Mouse (Mus musculus) cerebellum, adult 9-11 months (tissue): Measurements from ENCODE around the gene Cacnb3.

Experiments
- DNase-seq: peaks from one replicate; pipeline ENCODE4 v3.0.0; 2022

The Cacnb3 gene

DNA sequence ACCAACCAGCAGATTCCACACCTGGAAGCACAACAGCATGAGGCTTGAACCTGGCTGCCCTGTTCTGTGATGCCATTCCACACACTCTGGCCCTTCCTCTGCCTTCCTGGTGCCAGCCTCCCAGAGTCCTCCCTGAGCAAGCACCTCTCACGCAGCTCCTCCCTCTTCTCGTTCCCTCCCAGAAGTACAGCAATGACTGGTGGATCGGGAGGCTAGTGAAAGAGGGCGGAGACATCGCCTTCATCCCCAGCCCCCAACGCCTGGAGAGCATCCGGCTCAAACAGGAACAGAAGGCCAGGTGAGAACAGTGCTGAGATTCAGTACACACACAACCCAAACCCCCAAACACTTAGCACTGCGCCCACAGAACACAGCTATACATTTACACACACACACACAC is 9.5 kb downstream of the Cacnb3 start:
- DNase-seq = no peak

DNA sequence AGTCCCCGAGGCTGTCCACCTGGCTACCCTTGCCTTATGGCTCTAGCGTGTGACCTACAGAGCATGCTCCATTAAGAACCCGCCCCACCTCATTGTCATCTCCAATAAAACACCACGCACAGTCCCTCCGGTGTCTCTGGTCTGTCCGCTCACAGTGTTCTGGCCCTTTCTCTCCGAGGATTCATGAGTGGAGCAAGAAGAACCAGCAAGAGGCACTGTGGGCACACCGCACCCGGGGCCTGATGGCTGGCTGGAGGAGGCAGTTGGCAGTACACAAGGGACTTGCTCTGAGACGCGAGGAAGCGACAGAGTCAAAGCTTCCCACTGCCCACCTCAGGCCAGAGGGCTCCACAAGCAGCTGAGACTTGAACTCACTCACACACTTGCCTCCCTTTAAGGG is 13.8 kb downstream of the Cacnb3 start:
- no peak for DNase-seq

DNA sequence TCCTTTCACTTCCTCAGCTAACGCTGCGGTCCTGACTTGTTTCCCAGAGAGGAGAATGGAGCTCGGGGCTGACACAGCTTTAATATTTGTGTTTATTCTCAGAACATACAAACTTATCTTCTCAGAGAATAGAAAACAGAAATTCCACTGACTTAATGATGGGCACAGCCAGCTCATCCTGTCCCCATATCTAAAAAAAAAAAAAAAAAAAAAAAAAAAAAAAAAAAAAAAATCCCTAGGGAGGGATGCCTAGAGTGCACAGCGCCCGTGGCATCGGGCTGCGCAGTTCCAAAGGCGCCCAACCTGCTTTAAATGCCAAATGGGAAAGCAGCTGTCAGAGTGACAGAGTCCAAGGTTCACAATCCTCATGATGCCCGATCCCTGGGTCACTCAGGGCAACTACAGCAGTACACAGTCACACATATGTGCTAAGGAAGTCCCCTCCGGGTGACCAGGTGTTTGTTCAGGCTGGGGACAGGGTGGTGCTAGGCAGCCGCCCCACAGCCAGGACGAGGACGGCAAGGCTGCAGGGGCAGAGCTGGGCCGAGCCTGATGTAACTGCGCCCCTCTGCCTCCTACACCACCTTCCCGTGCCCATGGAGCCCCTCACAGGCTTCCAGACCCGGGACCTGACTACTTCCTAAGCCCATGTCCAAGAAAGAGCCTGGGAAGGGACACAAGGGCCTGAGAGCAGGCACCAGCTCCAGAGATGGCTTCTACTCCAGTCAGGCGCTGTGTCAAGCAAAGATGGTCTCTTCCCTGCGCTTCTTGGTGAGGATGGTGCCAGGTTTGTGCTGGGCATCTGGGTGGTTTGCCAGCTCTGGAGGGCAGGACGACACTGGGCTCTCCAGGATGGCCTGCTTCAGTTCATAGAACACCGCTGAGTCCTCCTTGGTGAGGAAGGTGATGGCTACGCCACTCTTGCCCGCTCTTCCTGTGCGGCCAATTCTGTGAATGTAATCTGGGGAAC is 14.7 kb downstream of the Cacnb3 start:
- no peak for DNase-seq

DNA sequence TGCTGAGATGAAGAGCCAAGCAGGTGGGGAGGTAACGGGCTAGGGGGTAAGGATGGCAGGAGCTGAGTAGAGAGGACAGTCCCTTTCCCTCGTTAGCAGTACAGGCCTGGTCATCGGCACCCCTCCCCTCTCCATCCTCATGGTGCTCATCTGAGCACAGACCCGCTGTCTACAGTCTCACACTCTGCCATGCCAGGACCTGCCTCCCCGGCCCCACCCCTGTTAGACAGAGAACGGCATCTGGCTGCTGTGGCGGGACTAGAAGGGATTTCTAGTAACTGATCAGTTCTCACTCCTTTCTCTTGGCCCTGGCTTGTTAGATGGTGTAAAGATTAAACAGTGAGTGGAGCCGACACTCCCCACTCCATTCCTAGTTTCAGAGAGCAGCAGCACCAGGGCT is 16.1 kb downstream of the Cacnb3 start:
- no peak for DNase-seq

DNA sequence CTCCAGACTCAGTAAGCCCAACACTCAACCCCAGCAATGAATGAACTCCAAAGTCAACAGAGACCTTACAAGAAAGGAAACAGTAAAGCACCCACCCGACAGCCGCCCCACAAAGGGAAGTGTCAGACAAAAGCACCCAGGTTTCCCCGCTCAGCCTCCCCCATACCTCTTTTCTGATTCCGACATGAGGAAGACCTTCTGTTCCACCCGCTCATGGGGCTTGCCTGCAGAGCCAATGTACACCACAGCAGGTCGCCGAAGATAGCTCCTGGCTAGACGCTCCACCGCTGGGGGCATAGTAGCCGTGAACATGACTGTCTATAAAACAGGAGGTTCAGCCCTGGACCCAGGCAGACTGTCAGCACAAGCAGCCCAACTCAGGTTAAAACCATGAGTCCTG is 16.7 kb downstream of the Cacnb3 start:
- DNase-seq = no peak

DNA sequence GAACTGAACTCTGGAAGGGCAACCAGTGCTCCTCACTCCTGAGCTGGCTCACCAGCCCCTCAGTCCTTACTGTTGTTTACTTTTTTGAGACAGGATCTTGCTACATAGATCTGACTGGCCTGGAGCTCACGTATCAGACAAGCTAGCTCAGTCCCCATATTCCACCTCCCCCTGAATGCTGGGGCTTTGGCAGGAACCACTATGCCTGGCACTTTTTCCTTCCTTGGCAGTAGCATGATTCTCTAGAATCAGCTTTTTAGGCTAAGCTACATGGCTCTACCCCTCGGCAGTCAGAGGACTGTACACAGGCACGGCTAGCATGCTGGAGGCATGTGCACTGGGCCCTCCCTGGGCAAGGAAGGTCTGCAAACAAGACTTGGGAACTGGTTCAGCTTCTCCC is 17.4 kb downstream of the Cacnb3 start:
- no peak for DNase-seq

DNA sequence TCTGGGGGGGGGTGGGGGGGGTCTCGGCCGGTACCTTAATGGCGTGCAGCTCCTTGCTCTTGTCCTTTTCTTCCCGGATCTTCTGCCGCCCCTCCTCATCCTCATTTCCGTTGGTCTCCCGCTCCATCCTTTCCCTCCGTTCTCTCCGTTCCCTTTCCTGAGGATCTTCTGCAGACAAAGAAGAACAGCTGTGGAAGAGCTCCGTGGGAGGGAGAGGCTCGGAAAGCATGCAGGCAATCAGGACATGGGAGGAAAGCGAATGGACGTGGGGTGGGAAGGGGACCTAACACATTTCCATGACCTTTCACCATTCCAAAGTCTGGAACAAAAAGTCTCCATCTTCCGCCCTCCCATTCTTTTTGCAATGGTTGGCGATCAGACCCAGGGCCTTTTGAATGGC is 20.8 kb downstream of the Cacnb3 start:
- no peak for DNase-seq

DNA sequence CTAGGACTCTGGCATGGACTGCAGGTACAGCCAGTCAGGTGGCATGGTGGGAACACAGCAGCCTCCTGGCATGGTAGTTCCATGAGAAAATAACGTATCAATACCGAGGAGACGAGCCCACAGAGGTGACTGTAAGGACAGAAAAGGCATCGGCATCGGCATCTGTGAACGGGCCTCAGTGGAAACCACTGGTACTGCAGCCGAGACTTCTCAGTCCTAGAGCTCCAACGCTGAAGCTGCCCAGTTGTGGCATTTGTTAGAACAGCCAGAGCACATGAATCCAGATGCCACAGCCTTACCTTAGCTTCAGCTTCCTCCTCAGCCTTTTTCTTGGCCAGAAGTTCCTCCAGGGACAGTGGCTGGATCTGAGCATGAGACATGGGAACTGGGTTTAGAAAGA is 21.5 kb downstream of the Cacnb3 start:
- DNase-seq = no peak

DNA sequence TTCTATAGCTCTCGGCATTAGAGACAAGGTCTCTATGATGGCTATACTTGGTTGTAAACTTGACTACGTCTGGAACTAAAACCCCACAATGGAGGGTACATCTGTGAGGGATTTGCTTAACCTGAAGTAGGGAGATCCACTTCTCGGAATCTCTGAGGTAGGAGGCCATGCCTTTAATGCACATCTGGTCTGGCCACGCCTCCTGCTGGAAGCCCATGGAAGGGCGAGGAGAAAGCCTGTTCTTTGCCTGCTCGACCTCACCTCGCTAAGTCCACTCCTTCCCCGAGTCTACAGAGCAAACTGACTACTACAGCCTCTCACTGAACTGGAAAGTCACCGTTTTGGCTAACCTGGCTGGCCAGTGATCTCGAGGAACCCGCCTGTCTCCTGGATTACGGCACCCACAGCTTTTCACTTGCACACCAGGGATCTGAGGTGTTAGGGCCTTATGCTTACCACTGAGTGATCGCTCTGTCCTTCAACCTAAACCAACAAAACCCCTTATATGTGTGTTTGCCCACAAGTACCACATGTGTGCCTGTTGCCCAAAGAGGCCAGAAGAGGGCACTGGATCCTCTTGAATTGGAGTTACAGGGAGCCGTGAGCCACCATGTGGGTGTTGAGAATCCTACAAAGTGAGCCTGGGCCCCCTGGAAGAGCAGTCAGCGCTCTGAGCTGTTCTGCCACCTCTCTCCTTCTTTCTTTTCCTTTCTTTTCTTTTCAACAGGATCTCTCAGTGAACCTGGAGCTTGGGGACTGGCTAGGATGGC is 26.5 kb downstream of the Cacnb3 start:
- DNase-seq = no peak

DNA sequence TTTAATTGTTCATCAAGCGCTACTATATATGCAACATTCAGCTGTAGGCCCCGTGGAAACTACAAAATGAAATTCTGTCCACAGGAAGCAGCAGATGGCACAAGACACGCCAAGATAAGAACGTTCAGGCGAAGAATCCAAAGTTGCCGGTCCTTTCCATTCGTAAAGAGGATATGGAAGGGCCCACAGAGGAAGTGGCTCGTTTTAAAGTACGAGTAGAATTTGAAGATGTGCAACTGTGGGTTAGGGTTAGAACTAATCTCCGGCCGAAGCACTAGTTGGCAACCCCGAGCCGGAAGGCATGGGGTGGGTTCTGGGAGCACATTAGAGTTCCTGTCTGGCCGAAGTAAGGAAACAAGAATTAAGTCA is 31.5 kb downstream of the Cacnb3 start:
- no peak for DNase-seq

DNA sequence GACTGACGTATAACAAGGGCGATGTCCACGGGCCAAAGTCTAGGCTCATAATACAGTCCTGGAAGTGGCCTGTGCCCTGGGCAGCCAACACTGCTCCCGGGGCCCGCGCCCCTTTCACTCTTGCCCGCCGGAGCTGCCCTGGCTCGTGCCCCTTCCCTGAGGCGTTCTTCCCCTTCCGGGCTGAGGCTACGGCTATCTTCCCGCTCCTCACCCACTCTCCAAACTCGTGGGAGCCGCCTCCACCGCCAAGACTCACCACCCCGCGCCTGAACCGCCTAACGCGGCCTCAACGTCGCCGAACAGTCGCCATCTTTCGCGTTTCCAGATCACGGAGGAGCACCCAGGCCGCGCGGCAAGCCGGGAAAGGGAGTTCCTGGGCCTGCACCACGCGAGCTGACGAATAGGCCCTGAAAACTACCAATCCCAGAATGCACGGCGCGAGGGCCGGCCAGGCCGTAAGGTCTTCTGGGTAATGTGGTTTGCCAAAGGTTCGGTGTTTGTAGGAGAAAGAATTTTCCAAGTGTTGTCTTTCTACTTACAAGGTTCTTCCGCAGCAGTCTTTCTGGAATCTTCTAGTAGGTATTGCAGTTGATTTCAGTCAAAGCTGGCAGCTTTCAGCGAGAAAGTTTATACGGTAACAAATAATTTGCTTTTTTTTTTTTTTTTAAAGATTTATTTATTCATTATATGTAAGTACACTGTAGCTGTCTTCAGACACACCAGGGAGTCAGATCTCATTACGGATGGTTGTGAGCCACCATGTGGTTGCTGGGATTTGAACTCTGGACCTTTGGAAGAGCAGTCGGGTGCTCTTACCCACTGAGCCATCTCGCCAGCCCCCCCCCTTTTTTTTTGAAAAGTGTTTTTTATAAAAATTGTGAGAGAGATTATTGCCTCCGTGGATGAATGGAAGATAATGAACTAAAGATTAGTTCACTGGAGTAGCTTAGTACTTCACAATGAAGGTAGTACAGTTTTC is 32.2 kb downstream of the Cacnb3 start, which contains the start of gene Ddx23:
Gene Ddx23, minus strand, starts transcription at position 328 of the 979 bp plus-strand sequence.
- DNase-seq = peak; percentile 95

DNA sequence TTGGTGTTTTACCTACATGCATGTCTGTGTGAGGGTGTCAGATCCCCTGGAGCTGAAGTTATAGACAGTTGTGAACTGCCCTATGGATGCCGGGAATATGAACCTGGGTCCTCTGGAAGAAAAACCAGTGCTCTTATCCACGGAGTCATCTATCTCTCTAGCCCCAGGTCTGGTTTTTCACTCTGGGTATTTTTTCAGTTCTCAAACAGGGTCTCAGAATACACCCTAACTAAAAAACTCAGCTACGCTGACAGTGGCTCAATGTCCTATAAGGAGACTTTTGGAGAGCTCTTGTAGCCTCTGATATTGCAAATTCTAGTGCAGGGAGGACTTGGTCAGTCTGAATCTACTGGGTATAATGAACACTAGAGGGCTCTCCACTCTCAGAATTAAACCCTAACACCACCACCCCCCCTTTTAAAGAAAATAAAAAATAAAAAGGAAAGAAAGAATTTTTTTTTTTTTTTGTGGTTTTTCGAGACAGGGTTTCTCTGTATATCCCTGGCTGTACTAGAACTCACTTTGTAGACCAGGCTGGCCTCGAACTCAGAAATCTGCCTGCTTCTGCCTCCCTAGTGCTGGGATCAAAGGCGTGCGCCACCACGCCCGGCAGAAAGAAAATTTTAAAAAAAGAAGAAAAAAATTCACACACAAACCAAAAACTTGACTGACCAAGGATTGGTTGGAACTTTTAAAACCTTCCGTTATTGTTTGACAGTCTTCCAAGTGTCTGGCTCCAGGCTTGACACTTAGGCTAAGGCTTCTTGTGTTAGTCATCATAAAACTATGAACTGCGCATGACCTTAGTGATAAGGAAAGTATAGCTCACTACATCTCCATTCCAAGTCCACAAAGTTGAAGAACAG is 33.6 kb downstream of the Cacnb3 start:
- no peak for DNase-seq

DNA sequence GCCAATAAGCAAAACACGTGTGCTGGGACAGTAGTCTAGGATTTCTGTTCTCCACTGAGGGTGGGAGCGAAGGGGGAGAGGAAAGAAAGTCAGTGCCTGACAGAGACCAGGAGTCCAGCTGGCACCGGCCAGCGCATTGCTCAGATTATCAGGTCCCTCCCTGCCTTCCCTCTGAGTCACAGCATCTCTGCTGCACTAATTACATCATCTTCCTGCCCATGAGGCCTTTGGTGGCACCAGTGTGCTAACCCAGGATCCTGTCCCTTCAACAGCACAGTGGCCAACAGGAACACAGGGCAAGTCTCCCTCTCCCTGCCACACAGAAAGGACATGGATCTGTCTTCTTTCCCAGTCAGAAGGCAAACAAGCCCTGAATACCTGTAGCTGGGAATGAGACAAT is 42.0 kb downstream of the Cacnb3 start:
- DNase-seq = no peak

DNA sequence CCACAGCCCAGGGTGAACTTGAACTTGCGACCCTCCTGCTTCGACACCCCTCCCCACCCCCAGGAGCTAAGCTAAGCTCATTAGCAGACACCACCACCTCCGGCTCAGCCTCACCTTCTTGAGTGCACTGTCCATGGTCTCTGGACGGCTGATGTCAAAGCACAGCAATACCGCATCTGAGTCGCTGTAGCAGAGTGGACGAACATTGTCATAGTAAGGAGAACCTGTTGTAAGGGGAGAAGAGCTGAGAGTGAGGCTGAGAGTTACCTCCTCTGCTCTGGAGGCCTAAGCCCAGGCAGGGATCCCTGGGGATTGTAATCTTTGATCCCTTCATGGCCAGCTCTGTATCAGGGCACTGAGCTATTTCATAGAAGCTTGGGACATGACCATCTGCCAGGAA is 43.1 kb downstream of the Cacnb3 start:
- DNase-seq = no peak

DNA sequence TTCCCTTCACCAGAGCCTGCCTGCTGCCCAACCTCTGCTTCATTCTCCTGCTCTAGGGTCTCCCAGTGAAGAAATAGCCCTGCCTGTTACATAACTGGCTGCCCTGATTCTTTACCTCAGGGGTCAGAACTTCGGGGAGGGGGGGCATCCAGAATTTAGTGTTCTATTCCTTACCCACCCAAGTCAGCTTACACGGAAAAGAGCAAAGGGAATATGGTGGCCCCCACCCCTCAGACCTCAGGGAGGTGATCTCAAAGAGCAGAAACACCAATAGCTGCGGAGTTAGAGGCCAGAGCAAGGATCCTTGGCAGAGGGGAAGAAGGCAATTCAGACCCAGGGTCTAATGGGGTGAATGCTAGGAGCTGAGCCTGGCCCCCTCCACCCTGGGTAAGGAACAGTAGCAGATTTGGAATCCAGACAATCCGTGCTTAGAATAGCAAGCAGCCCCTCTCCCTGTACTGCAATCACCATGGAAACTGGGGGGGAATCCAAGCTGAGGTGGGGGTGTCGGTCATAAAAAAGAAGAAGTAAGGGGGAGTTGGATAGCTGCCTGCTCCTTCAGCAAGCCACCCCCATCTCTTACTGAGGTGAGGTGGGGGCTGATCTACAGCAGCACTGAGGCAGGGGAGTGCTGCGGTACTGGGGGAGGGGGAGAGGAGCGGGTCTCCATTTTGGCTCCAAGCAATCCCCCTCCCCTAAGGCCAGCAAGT is 43.8 kb downstream of the Cacnb3 start:
- DNase-seq = no peak

DNA sequence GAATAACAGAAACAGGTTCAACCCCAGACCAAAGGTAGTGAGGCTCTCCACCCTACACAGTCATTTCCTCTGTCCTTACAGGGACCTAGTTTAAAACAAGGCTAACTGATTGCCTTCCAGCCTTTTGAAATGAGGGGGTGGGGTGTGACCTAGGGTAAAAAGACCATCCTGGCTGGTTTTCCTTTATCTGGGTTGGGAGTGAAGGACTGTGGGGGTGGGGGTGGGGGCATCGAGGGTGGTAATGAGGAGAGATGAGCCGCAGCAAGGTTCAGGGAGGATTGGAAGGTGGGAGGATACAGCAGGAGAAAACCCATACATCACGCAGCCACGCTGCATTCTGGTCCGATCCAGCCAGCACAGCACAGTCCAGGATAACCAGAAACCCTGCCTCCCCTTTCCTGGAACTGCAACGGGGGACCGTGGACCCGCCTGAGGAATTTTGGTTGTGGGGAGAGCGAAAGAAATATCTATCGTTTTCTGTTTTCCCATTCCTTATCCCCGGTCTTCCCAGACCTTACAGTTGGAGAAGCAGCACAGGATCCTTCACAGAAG is 44.4 kb downstream of the Cacnb3 start:
- no peak for DNase-seq

DNA sequence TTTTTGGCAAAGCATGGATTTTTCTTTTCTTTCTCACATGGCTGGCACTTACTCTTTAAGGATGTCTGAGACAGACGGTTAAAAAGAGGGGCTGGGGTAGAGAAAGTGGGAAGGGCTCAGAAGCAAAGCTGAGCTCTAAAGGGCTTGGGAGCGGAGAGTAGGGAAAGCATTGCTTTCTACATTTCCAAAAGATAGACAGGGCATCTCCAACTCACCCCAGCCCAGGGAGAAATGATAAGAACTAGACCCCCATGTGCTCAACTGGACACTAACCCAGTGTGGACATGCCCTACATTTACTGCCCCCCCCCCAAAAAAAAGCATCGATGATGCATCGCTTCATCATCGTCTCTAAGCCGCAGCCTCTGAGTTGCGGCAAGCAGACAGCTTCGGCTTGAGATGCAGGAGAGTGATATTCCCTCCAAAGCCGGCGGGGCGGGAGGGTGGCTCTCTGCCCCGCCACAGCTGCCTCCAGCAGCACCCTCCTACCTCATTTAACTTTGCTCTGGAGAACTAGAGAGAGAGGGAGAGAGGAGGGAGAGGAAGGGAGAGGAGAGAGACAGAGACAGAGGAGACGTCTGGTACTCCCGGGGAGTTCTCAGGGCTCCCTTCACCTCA is 45.1 kb downstream of the Cacnb3 start:
- no peak for DNase-seq

DNA sequence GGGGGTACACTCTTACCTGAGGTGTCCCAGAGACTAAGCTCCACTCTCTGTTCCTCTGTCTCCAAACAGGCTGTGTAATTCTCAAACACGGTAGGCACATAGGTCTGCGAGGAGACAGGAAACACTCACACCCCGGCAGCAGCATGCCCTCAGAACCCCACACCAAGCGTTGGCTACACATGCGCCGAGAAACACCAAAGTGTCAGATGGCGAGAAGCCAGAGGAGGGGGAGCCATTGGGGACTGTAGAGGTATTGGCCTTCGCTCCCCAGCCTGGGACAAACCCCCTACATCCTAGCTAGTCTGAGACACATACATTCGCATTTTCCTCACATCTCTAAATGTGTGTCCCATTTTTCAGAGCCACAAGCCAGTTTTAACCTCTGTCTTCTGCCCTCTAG is 45.8 kb downstream of the Cacnb3 start:
- DNase-seq = peak; percentile 76

DNA sequence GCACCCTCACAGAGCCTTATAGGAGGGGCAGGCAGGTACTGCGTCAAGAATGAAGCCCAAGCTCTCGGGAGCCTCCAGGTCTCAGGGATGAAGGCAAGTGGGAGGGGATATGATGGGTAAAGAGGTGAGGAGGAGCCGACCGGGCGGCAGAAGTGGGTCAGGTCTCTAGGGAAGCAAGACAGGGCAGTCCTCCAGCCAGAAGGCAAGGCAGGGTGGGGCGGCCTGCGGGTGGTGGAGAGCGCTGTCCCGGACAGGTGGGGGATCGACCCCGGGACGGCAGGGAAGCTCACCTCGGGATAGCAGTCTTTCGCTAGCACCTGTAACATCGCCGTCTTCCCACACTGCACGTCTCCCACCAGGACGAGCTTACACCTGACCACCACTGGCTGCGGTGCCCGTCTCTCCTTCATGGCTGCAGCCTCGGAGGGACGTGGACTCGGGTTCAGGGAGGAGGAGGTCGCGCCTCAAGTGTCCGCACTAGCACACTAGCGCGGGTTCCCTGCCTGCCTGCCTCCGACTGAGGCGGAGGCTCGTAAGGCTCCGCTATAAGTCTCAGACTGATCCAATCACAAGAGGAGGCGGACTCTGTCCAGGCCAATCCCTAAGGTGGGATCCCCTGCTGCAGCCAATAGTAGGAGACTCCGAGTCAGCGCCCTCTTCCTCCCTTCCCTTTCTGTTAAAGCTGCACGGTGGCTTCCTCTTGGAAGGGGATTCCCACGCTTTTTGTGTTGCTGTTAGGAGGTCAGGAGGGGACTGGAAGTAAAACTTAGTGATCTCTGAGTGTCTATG is 46.5 kb downstream of the Cacnb3 start, which contains the start of gene Rnd1:
Gene Rnd1, minus strand, starts transcription at position 522 of the 789 bp plus-strand sequence.
- peak; percentile 94 for DNase-seq
